Mouse (Mus musculus): Measurements from ENCODE around the gene Htr2b. TPM values are rescaled to one million over a fixed set of nuclear protein-coding genes. Genes with fewer than 3 reads are reported as not detected.

The Htr2b gene
- polyA plus RNA-seq, 1 experiment from 2014 or later: 0.75 TPM

DNA sequence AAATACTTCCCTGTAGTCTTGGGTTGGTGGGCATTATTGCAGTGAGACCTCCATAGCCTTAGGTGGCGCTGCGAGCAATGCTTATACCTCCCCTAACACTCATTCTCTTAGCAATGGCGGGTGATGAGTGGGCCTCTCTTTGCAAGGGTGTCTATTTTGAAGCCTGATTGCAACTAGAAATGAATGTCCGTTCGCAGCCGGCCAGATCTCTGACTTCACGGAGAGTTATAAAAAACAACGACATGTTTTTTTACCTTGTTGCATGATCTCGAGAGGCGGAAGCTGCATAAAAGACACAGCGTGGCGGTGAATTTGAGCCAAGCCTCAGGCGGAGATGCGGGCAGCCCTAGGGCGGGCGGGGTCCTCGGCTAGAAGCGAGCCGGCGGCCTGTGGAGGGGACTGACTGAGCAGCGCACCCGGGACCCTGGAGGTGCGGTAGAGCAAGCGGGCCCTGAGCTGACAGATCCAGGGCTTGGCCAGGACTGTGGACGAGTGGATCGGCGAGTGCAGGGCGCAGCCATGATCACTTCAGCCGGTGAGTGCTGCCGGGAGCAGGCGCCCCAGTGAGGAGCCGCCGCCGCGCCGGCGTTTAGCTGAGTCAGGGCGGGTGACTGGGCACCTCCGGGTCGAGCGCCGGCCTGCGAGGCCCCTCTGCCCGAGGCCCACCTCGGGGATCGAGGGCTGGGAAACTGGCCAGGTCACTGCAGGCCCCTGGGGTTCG is 47.3 kb downstream of the Htr2b start, which contains the start of gene Psmd1:
Psmd1 (plus strand) TSS at position 117 of the 721 bp plus-strand sequence.
- H3K4me2 ChIP-seq: peak within 1 kb of the TSS; percentile 83
- peaks cover 4% of the 10 kb centered on the region; the same call in 1 of the 2 replicates for H3K36me3 ChIP-seq (replicated peaks)
- no peaks in the 10 kb centered on the region for H3K27me3 ChIP-seq
- peak within 1 kb of the TSS; percentile 94 for H3K4me3 ChIP-seq (replicated peaks)
- WGBS: under 1% methylated on average over 47 of the region's 47 CpGs
- H3K27ac ChIP-seq: peak within 1 kb of the TSS; percentile 74
- peaks cover 15% of the 10 kb centered on the region for H3K4me1 ChIP-seq
- no peaks in the 10 kb centered on the region for H3K9me3 ChIP-seq
- peak; percentile 95 for ATAC-seq (ENCODE audit: low FRiP score)
- H3K9ac ChIP-seq: peak within 1 kb of the TSS; percentile 97

DNA sequence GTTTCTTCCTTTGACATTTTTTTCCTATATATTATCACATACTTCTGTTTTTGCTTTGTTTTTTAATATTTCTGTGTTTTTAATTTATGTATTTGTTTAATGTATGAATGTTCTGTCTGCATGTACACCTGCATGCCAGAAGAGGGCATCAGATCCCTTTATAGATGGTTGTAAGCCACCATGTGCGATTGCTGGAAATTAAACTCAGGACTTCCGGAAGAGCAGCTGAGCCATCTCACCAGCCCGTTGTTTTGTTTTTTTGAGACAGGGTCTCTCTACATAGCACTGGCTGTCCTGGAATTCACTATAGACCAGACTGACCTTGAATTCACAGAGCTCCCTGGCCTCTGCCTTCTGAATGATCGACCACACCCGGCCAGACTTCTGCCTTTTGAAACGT is 49.2 kb downstream of the Htr2b start:
- no peak for ATAC-seq (ENCODE audit: low FRiP score)

DNA sequence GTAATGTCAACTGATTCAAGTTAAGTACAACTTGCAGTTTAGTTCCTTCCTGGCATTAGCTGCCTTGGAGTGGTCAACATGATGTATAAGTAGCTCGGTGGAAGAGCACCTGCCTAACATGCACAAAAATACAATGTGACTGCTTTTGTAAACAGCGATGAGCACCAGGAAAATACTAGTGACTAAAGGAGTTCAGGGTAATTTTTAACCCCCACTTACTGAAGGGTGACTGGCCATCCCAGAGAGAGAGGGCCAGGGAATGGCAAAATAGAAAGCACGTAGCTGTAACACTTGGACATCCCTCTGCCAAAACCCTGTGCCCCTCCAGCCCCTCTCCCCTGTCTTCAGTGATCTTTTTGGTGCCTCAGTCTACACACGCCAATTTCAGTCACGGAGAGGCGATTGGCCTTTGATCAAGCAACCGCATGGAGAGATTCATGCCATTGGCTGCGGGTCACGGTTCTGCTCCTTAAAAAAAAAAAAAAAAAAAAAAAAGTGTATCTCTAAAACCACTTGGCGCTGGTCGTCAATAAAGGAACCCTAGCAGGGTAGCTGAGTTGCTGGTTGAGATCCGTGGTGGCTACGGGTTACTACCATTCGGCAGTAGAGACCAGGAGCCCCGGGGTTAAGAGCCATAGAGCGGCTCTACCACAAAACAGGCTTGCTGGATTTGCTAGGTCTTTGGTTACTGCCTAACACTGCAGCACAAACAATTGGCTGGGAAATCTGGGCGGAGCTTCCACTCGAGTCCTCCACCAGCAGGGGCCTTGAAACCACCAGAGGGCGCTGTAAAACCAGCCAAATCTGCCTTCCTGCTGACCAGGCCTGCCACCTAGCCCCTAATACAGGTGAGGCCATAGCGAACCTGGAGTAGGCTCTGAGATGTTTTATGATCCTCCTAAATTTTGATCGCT is 52.7 kb downstream of the Htr2b start:
- peak; percentile 78 for ATAC-seq (ENCODE audit: low FRiP score)
- peak overlapping the region; percentile 55 for H3K4me2 ChIP-seq
- peaks cover 3% of the 10 kb centered on the region; the same call in 1 of the 2 replicates for H3K4me1 ChIP-seq
- WGBS: 10% methylated on average over 21 of the region's 21 CpGs
- H3K9me3 ChIP-seq: no peaks in the 10 kb centered on the region
- H3K9ac ChIP-seq: no peak overlapping the region; the same call in 1 of the 2 replicates
- no peaks in the 10 kb centered on the region for H3K27me3 ChIP-seq
- peak overlapping the region; percentile 36 for H3K4me3 ChIP-seq (replicated peaks)
- H3K36me3 ChIP-seq (replicated peaks): no peaks in the 10 kb centered on the region
- no peak overlapping the region; the same call in 1 of the 2 replicates for H3K27ac ChIP-seq

More for the DNA sequence above, 49.2 kb downstream of the Htr2b start:
- no peak overlapping the region for H3K27ac ChIP-seq
- no peak overlapping the region for H3K9ac ChIP-seq
- no peaks in the 10 kb centered on the region for H3K27me3 ChIP-seq
- no peaks in the 10 kb centered on the region for H3K9me3 ChIP-seq
- peaks cover 18% of the 10 kb centered on the region for H3K4me1 ChIP-seq
- WGBS: 85% methylated on average over 6 of the region's 6 CpGs
- H3K4me3 ChIP-seq (replicated peaks): no peak overlapping the region
- H3K36me3 ChIP-seq (replicated peaks): peaks cover 4% of the 10 kb centered on the region; the same call in 1 of the 2 replicates
- H3K4me2 ChIP-seq: no peak overlapping the region

DNA sequence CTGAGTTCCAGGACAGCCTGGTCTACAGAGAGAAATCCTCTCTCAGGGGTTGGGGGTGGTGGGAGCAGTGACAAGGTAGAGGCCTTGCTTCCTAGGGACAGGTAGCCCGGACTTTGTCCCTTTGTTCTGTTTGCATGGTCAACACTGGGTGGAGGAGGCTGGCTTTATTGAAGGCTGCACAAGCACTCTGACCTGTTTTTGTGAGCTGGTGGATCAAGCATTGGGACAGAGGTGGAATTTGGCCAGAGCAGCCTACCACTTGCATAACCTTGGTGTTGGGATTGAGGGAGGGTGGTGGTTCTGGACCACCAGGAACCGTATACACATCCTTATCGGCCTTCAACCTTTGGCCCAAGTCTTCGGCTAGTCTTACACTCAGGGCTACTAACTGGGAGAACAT is 55.5 kb downstream of the Htr2b start:
- ATAC-seq (ENCODE audit: low FRiP score): no peak
- Histone ChIP-seq H3K27ac (no peak overlapping the region), H3K36me3 (replicated peaks) (no peaks in the 10 kb centered on the region), H3K4me3 (replicated peaks) (no peak overlapping the region), H3K9me3 (no peaks in the 10 kb centered on the region), H3K9ac (no peak overlapping the region), H3K4me2 (no peak overlapping the region), H3K4me1 (peaks cover 3% of the 10 kb centered on the region; the same call in 1 of the 2 replicates), H3K27me3 (no peaks in the 10 kb centered on the region)
- 87% methylated on average over 4 of the region's 4 CpGs for WGBS

DNA sequence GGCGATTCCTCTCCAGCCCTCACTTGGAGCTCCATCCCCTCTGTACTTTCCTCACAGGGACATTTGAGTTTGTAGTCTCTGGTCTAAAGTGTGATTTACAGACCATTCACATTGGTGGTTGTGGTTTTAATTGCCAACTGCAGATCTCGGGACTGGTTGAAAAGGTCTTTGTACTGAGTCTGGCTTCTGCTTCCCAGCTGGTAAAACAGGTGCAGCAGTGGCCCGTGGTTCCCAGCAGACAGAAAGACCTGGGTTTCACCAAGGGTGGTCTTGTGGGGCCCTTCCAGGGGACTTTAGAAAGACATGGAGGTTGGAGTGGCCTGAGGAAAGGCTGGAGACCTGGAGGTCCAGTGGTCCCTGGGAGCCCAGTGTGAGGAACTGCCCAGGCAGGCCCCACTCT is 56.8 kb downstream of the Htr2b start:
- peaks cover 3% of the 10 kb centered on the region; the same call in 1 of the 2 replicates for H3K4me1 ChIP-seq
- no peak overlapping the region for H3K4me3 ChIP-seq (replicated peaks)
- ATAC-seq (ENCODE audit: low FRiP score): no peak
- H3K4me2 ChIP-seq: no peak overlapping the region
- H3K9ac ChIP-seq: no peak overlapping the region
- H3K36me3 ChIP-seq (replicated peaks): no peaks in the 10 kb centered on the region
- no peaks in the 10 kb centered on the region for H3K9me3 ChIP-seq
- no peak overlapping the region for H3K27ac ChIP-seq
- 60% methylated on average over 3 of the region's 3 CpGs for WGBS
- H3K27me3 ChIP-seq: no peaks in the 10 kb centered on the region

DNA sequence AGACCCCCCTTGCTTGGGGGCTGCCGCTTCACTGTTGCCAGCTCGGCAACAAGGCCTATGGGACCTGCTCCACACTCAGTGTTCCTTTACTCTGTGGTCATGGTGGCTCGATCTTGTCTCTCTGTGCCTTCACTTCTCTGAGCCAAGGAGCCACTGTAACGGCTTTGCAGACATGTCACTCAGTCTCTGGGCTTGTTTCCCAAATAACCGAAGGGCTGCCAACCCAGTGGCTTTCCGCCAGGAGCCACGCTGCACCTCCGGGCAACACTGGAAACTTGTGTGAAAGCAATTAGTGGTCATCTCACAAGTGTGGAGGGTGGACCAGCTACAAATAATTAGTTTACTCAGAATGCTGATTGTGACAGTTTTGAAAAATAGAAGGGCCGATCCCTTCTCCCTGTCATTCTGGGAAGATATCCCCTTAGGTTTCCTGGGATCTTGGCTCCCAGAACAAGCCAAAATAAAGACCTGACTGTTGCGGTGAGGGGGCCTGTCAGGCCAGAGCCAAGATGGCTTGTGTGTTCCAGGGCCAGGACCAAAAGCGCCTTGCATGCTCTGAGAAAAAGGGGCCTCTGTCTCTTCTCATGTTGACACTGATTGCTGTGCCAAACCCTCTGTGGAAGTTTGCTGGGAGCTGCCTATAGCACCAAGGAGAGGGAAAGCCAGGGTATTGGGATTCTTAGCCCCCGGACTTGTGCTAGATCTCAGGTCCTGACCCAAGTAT is 58.4 kb downstream of the Htr2b start:
- Histone ChIP-seq H3K4me1 (no peaks in the 10 kb centered on the region), H3K9me3 (no peaks in the 10 kb centered on the region), H3K4me3 (replicated peaks) (no peak overlapping the region), H3K9ac (no peak overlapping the region), H3K27ac (0 out of 2 replicates have a peak overlapping the region, but pooled peaks have one; percentile 25), H3K4me2 (no peak overlapping the region), H3K36me3 (replicated peaks) (no peaks in the 10 kb centered on the region), H3K27me3 (peaks cover 9% of the 10 kb centered on the region)
- no peak for ATAC-seq (ENCODE audit: low FRiP score)
- 83% methylated on average over 12 of the region's 12 CpGs for WGBS

Other genes with a start within 250 kb of the Htr2b start
- gene Itm2c, start 217.7 kb downstream of the Htr2b start, polyA plus RNA-seq (2016; fragmentation: Nextera tagmentation; extraction: Ambion mirVana): 116 and 119 TPM in 2 replicates
- gene 4933407L21Rik, start 183.5 kb downstream of the Htr2b start, polyA plus RNA-seq (2016; fragmentation: Nextera tagmentation; extraction: Ambion mirVana): 2.4 and 3.7 TPM in 2 replicates
- 0.05 TPM in 1 of 2 replicates, not detected in the other for gene Gpr55, start 151.0 kb downstream of the Htr2b start, polyA plus RNA-seq (2016; fragmentation: Nextera tagmentation; extraction: Ambion mirVana)
- not detected in 2 replicates for gene Spata3, start 95.2 kb downstream of the Htr2b start, polyA plus RNA-seq (2016; fragmentation: Nextera tagmentation; extraction: Ambion mirVana)
- gene 2810459M11Rik, start 66.1 kb downstream of the Htr2b start, polyA plus RNA-seq (2016; fragmentation: Nextera tagmentation; extraction: Ambion mirVana): 0.43 and 0.73 TPM in 2 replicates
- gene Psmd1, start 47.6 kb downstream of the Htr2b start, polyA plus RNA-seq (2016; fragmentation: Nextera tagmentation; extraction: Ambion mirVana): 202 and 214 TPM in 2 replicates
- gene Gm21972, start 21.7 kb upstream of the Htr2b start, polyA plus RNA-seq (2016; fragmentation: Nextera tagmentation; extraction: Ambion mirVana): 0.54 TPM in 1 of 2 replicates, not detected in the other
- 36.8 and 38.6 TPM in 2 replicates for gene Armc9, start 42.8 kb upstream of the Htr2b start, polyA plus RNA-seq (2016; fragmentation: Nextera tagmentation; extraction: Ambion mirVana)
- 2.6 and 3.0 TPM in 2 replicates for gene B3gnt7, start 190.9 kb upstream of the Htr2b start, polyA plus RNA-seq (2016; fragmentation: Nextera tagmentation; extraction: Ambion mirVana)
- gene Ncl, start 247.4 kb upstream of the Htr2b start, polyA plus RNA-seq (2016; fragmentation: Nextera tagmentation; extraction: Ambion mirVana): 453 and 465 TPM in 2 replicates